Mouse (Mus musculus): ENCODE data around the gene Gpat3. TPM values are rescaled to one million over a fixed set of nuclear protein-coding genes. Genes with fewer than 3 reads are reported as not detected.
A peak's percentile ranks its signal among the peaks of the same experiment; 100 is the strongest.

Gpat3 gene
- polyA plus RNA-seq, 2 experiments, result 1.1 to 1.9 TPM

GRCm38 (mm10) chr5:100820483-100821184, 24.9 kb upstream of the Gpat3 start, which contains the start of gene Abraxas1:
Gene Abraxas1 (minus strand): TSS chr5:100820965.
- under 1% methylated on average over 58 of the region's 63 CpGs for WGBS
- Histone ChIP-seq H3K4me2 (replicated peaks; ENCODE audit: low read depth, low read length, severe bottlenecking) (peak within 1 kb of the TSS; percentile 80), H3K9ac (ENCODE audit: low read depth, low read length, severe bottlenecking) (peak within 1 kb of the TSS; percentile 98), H3K27ac (replicated peaks; ENCODE audit: low read depth, low read length) (peak within 1 kb of the TSS; percentile 91), H3K27me3 (ENCODE audit: control insufficient read depth, insufficient read depth, low read length) (no peaks in the 10 kb centered on the region), H3K4me3 (replicated peaks; ENCODE audit: low read length) (peak within 1 kb of the TSS; percentile 88), H3K9me3 (ENCODE audit: control insufficient read depth, low read length) (no peaks in the 10 kb centered on the region), H3K4me1 (ENCODE audit: control insufficient read depth, insufficient read depth, low read length) (0 out of 2 replicates have a peak, but pooled peaks cover 5% of the 10 kb centered on the region), H3K36me3 (ENCODE audit: control insufficient read depth, insufficient read depth, low read length) (peaks cover 13% of the 10 kb centered on the region)
- peak; percentile 94 for ATAC-seq (ENCODE audit: low FRiP score, low read depth)
- DNase-seq (ENCODE audit: low spot score), result peak; percentile 79
- TF ChIP-seq POLR2A (IDR thresholded peaks at IDR 0.05; ENCODE audit: borderline replicate concordance, extremely low read depth, insufficient read depth, insufficient read length), result peak; percentile 88; the same call in 1 of the 2 replicates

GRCm38 (mm10) chr5:100821375-100821774, 24.1 kb upstream of the Gpat3 start:
- TF ChIP-seq POLR2A (IDR thresholded peaks at IDR 0.05; ENCODE audit: borderline replicate concordance, extremely low read depth, insufficient read depth, insufficient read length), result no peak
- 0 out of 2 replicates have a peak, but pooled peaks cover 5% of the 10 kb centered on the region for H3K4me1 ChIP-seq (ENCODE audit: control insufficient read depth, insufficient read depth, low read length)
- DNase-seq (ENCODE audit: low spot score) (no peak), ATAC-seq (ENCODE audit: low FRiP score, low read depth) (no peak)
- peak overlapping the region; percentile 88; the same call in 1 of the 2 replicates for H3K4me3 ChIP-seq (replicated peaks; ENCODE audit: low read length)
- 78% methylated on average over 8 of the region's 8 CpGs for WGBS
- no peak overlapping the region for H3K27ac ChIP-seq (replicated peaks; ENCODE audit: low read depth, low read length)
- no peak overlapping the region for H3K9ac ChIP-seq (ENCODE audit: low read depth, low read length, severe bottlenecking)
- no peaks in the 10 kb centered on the region for H3K9me3 ChIP-seq (ENCODE audit: control insufficient read depth, low read length)
- peak overlapping the region; percentile 80; the same call in 1 of the 2 replicates for H3K4me2 ChIP-seq (replicated peaks; ENCODE audit: low read depth, low read length, severe bottlenecking)
- no peaks in the 10 kb centered on the region for H3K27me3 ChIP-seq (ENCODE audit: control insufficient read depth, insufficient read depth, low read length)
- H3K36me3 ChIP-seq (ENCODE audit: control insufficient read depth, insufficient read depth, low read length), result peaks cover 5% of the 10 kb centered on the region; the same call in 1 of the 2 replicates

- H3K4me1 ChIP-seq (ENCODE audit: control insufficient read depth, insufficient read depth, low read length), result 0 out of 2 replicates have a peak, but pooled peaks cover 5% of the 10 kb centered on the region
- H3K27ac ChIP-seq (replicated peaks; ENCODE audit: low read depth, low read length), result no peak overlapping the region
- H3K9ac ChIP-seq (ENCODE audit: low read depth, low read length, severe bottlenecking), result no peak overlapping the region
- H3K4me3 ChIP-seq (replicated peaks; ENCODE audit: low read length), result no peak overlapping the region
- no peak overlapping the region for H3K4me2 ChIP-seq (replicated peaks; ENCODE audit: low read depth, low read length, severe bottlenecking)
- ATAC-seq (ENCODE audit: low FRiP score, low read depth) (no peak), DNase-seq (ENCODE audit: low spot score) (no peak)
- TF ChIP-seq POLR2A (IDR thresholded peaks at IDR 0.05; ENCODE audit: borderline replicate concordance, extremely low read depth, insufficient read depth, insufficient read length), result no peak
- no peaks in the 10 kb centered on the region for H3K36me3 ChIP-seq (ENCODE audit: control insufficient read depth, insufficient read depth, low read length)
- 58% methylated on average over 7 of the region's 7 CpGs for WGBS
- H3K9me3 ChIP-seq (ENCODE audit: control insufficient read depth, low read length), result no peaks in the 10 kb centered on the region
- H3K27me3 ChIP-seq (ENCODE audit: control insufficient read depth, insufficient read depth, low read length), result no peaks in the 10 kb centered on the region
These were observed 22.7 kb upstream of the Gpat3 start for GRCm38 (mm10) chr5:100822826-100823225.

GRCm38 (mm10) chr5:100825975-100826374, 19.5 kb upstream of the Gpat3 start:
- Histone ChIP-seq H3K36me3 (ENCODE audit: control insufficient read depth, insufficient read depth, low read length) (no peaks in the 10 kb centered on the region), H3K4me2 (replicated peaks; ENCODE audit: low read depth, low read length, severe bottlenecking) (no peak overlapping the region), H3K27ac (replicated peaks; ENCODE audit: low read depth, low read length) (no peak overlapping the region), H3K27me3 (ENCODE audit: control insufficient read depth, insufficient read depth, low read length) (no peaks in the 10 kb centered on the region), H3K9me3 (ENCODE audit: control insufficient read depth, low read length) (no peaks in the 10 kb centered on the region), H3K4me3 (replicated peaks; ENCODE audit: low read length) (no peak overlapping the region), H3K9ac (ENCODE audit: low read depth, low read length, severe bottlenecking) (no peak overlapping the region), H3K4me1 (ENCODE audit: control insufficient read depth, insufficient read depth, low read length) (0 out of 2 replicates have a peak, but pooled peaks cover 2% of the 10 kb centered on the region)
- TF ChIP-seq POLR2A (IDR thresholded peaks at IDR 0.05; ENCODE audit: borderline replicate concordance, extremely low read depth, insufficient read depth, insufficient read length), result no peak
- no peak for DNase-seq (ENCODE audit: low spot score)
- WGBS, result 14% methylated on average over 2 of the region's 2 CpGs
- no peak for ATAC-seq (ENCODE audit: low FRiP score, low read depth)

- DNase-seq (ENCODE audit: low spot score), result no peak
- WGBS, result 54% methylated on average over 7 of the region's 7 CpGs
- no peak overlapping the region for H3K9ac ChIP-seq (ENCODE audit: low read depth, low read length, severe bottlenecking)
- H3K4me3 ChIP-seq (replicated peaks; ENCODE audit: low read length), result no peak overlapping the region
- H3K9me3 ChIP-seq (ENCODE audit: control insufficient read depth, low read length), result no peaks in the 10 kb centered on the region
- no peak for TF ChIP-seq POLR2A (IDR thresholded peaks at IDR 0.05; ENCODE audit: borderline replicate concordance, extremely low read depth, insufficient read depth, insufficient read length)
- no peaks in the 10 kb centered on the region for H3K36me3 ChIP-seq (ENCODE audit: control insufficient read depth, insufficient read depth, low read length)
- H3K4me1 ChIP-seq (ENCODE audit: control insufficient read depth, insufficient read depth, low read length), result no peaks in the 10 kb centered on the region
- H3K4me2 ChIP-seq (replicated peaks; ENCODE audit: low read depth, low read length, severe bottlenecking), result no peak overlapping the region
- ATAC-seq (ENCODE audit: low FRiP score, low read depth), result no peak
- no peak overlapping the region for H3K27ac ChIP-seq (replicated peaks; ENCODE audit: low read depth, low read length)
- H3K27me3 ChIP-seq (ENCODE audit: control insufficient read depth, insufficient read depth, low read length), result no peaks in the 10 kb centered on the region
These were observed 19.0 kb upstream of the Gpat3 start for GRCm38 (mm10) chr5:100826531-100826930.

All from limb, embryonic 14.5 days (tissue).